Mouse (Mus musculus): ENCODE data around the gene Polk. TPM values are rescaled to one million over a fixed set of nuclear protein-coding genes. Genes with fewer than 3 reads are reported as not detected.

Gene Polk
- total and polyA plus RNA-seq, 2 experiments from 2014 or later, result 4.0 to 4.4 TPM

DNA sequence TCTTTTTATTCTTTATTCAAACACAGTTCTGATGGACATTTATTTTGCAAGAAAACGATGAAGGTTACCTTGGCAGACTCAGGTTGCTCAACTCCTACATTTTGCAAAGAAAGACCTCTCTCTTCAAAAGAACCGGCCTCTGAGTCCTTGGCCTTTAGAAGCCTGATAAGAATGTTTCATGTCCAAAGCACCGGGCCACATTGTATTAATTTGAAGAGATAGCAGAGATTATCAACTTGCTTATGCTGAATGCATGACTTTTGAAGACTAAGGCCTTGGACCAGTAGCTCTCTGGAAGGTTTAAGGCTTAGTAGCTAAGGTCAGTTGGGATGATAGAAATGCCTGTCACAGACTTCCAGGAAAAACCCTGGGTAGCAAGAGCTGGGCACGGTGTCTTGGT lies 65.2 kb downstream of the Polk start:
- 94% methylated on average over 4 of the region's 4 CpGs for WGBS
- Histone ChIP-seq H3K36me3 (ENCODE audit: insufficient read depth, low read length) (no peaks in the 10 kb centered on the region), H3K4me2 (ENCODE audit: low read depth, low read length) (no peak overlapping the region), H3K27ac (no peak overlapping the region), H3K27me3 (ENCODE audit: insufficient read depth, low read length) (no peaks in the 10 kb centered on the region), H3K4me3 (ENCODE audit: low read length) (no peak overlapping the region), H3K9ac (replicated peaks; ENCODE audit: low read length) (no peak overlapping the region), H3K4me1 (ENCODE audit: insufficient read depth, low read length) (no peaks in the 10 kb centered on the region), H3K9me3 (ENCODE audit: low read length) (no peaks in the 10 kb centered on the region)
- TF ChIP-seq CTCF (IDR thresholded peaks at IDR 0.05; ENCODE audit: low read depth), result no peak
- DNase-seq (ENCODE audit: low spot score) (no peak), ATAC-seq (no peak)

DNA sequence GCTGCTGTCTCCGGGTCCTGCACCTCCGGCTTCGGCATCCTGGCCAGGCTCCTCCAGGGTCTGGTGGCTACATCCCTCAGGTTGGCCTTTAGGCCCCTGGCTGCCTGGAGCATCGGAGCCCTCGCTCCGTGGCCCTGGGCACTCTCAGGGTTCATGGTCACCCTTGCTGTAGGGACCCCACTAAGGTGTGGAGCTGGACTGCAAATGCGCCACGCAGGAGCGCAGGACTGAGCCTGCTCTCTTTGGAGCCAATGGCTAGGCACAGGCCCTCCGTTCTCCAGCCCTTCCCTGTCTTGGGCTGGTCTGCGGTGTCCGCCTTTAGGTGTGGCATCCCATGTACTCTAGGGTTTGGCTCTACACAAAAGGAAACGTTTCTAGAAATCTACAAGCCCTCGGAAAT lies 71.4 kb downstream of the Polk start, which contains the start of gene Ankdd1b:
Gene Ankdd1b, minus strand, starts transcription at position 242 of the 400 bp plus-strand sequence.
- DNase-seq (ENCODE audit: low spot score) (no peak), ATAC-seq (no peak)
- no peaks in the 10 kb centered on the region for H3K4me1 ChIP-seq (ENCODE audit: insufficient read depth, low read length)
- TF ChIP-seq CTCF (IDR thresholded peaks at IDR 0.05; ENCODE audit: low read depth), result no peak
- H3K9me3 ChIP-seq (ENCODE audit: low read length), result no peaks in the 10 kb centered on the region
- 87% methylated on average over 14 of the region's 14 CpGs for WGBS
- no peak within 1 kb of the TSS for H3K4me3 ChIP-seq (ENCODE audit: low read length)
- H3K27ac ChIP-seq, result no peak within 1 kb of the TSS
- H3K27me3 ChIP-seq (ENCODE audit: insufficient read depth, low read length), result no peaks in the 10 kb centered on the region
- H3K9ac ChIP-seq (replicated peaks; ENCODE audit: low read length), result no peak within 1 kb of the TSS
- no peak within 1 kb of the TSS for H3K4me2 ChIP-seq (ENCODE audit: low read depth, low read length)
- H3K36me3 ChIP-seq (ENCODE audit: insufficient read depth, low read length), result no peaks in the 10 kb centered on the region

DNA sequence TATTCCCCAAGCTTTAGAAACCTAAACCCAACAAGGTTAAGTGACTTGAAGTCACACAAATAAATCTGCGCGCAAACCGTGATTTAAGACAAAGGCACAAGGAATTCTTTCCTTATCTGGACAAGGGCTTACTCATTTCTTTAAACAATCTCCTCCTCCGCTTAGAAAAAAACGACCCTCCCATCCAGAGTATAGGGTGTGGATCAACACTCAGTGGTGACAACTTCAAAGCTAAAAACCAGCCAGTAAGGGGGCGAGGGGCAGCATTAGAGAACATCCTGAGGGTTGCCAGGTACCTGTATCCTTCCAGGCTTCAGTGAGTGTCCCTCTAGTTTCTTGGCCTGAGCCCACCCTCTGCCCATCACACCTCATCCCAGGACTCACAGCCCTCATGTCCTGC lies 71.8 kb downstream of the Polk start:
- no peak for DNase-seq (ENCODE audit: low spot score)
- no peaks in the 10 kb centered on the region for H3K27me3 ChIP-seq (ENCODE audit: insufficient read depth, low read length)
- no peak overlapping the region for H3K27ac ChIP-seq
- no peak for TF ChIP-seq CTCF (IDR thresholded peaks at IDR 0.05; ENCODE audit: low read depth)
- H3K4me3 ChIP-seq (ENCODE audit: low read length), result no peak overlapping the region
- 91% methylated on average over 6 of the region's 6 CpGs for WGBS
- no peak overlapping the region for H3K9ac ChIP-seq (replicated peaks; ENCODE audit: low read length)
- no peaks in the 10 kb centered on the region for H3K9me3 ChIP-seq (ENCODE audit: low read length)
- H3K4me1 ChIP-seq (ENCODE audit: insufficient read depth, low read length), result no peaks in the 10 kb centered on the region
- H3K36me3 ChIP-seq (ENCODE audit: insufficient read depth, low read length), result no peaks in the 10 kb centered on the region
- no peak overlapping the region for H3K4me2 ChIP-seq (ENCODE audit: low read depth, low read length)
- ATAC-seq, result no peak

DNA sequence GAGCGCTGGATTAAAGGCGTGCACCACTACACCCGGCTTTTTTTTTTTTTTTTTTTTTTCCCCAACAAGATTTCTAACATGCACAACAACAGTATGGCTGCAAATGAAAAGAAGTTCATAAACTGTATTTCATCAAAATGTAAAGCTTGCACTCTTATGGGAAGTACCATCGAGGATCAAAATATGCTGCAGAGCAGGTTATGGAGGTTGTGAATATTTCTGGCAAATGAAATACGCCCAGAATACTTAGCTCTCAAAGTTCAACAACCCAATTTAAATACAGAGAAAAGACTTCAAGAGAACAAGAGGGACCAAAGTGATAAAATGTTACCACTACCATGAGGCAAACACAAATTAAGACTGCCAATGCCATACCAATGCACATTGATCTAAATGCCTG lies 73.7 kb downstream of the Polk start:
- no peaks in the 10 kb centered on the region for H3K36me3 ChIP-seq (ENCODE audit: insufficient read depth, low read length)
- no peak for TF ChIP-seq CTCF (IDR thresholded peaks at IDR 0.05; ENCODE audit: low read depth)
- WGBS, result 90% methylated on average over 5 of the region's 5 CpGs

DNA sequence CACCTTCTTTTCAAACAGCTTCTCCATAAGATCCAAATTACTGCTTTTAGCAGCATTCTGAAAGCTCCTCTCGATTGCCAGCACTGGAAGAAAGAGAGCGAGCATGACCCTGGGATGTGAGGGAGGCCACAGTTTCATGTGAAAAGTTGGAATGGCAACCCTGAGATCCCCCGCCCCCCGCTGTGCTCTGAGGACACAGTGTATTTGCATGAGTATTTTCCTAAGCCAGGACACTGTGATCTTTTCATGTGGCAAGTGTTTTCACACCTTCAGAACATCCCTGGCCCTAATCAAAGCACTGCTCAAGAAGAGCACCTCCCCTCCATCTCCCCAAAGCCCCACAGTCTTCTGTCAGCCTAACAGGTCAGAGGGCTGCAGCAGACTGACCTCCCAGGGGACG lies 77.1 kb downstream of the Polk start:
- WGBS, result 53% methylated on average over 5 of the region's 5 CpGs
- Histone ChIP-seq H3K4me3 (ENCODE audit: low read length) (no peak overlapping the region), H3K27me3 (ENCODE audit: insufficient read depth, low read length) (no peaks in the 10 kb centered on the region), H3K4me1 (ENCODE audit: insufficient read depth, low read length) (no peaks in the 10 kb centered on the region), H3K9me3 (ENCODE audit: low read length) (no peaks in the 10 kb centered on the region), H3K36me3 (ENCODE audit: insufficient read depth, low read length) (no peaks in the 10 kb centered on the region), H3K4me2 (ENCODE audit: low read depth, low read length) (no peak overlapping the region), H3K9ac (replicated peaks; ENCODE audit: low read length) (no peak overlapping the region), H3K27ac (no peak overlapping the region)
- DNase-seq (ENCODE audit: low spot score) (no peak), ATAC-seq (no peak)
- no peak for TF ChIP-seq CTCF (IDR thresholded peaks at IDR 0.05; ENCODE audit: low read depth)

More for the DNA sequence above, 73.7 kb downstream of the Polk start:
- no peak for DNase-seq (ENCODE audit: low spot score)
- H3K27ac ChIP-seq, result no peak overlapping the region
- ATAC-seq, result no peak
- H3K4me2 ChIP-seq (ENCODE audit: low read depth, low read length), result no peak overlapping the region
- no peak overlapping the region for H3K9ac ChIP-seq (replicated peaks; ENCODE audit: low read length)
- no peaks in the 10 kb centered on the region for H3K4me1 ChIP-seq (ENCODE audit: insufficient read depth, low read length)
- H3K27me3 ChIP-seq (ENCODE audit: insufficient read depth, low read length), result no peaks in the 10 kb centered on the region
- H3K4me3 ChIP-seq (ENCODE audit: low read length), result no peak overlapping the region
- H3K9me3 ChIP-seq (ENCODE audit: low read length), result no peaks in the 10 kb centered on the region

DNA sequence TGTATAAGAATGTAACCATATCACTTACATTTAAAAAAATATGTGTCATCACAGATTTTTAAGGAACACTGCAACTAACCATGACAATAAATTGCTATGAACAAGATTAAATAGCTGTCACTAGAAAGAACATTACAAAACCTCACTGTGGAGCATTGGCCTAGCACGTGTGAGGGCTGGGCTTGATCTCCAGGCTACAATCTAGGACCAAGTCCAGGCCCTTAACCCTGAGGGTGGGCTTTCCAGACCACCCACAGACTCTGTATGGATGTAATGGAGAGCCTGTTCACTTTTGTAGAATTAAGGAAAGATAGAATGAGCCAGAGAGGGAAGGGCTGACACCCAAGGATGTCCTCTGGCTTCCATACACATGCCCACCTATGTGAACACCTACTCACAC lies 79.7 kb downstream of the Polk start:
- Histone ChIP-seq H3K27me3 (ENCODE audit: insufficient read depth, low read length) (no peaks in the 10 kb centered on the region), H3K4me3 (ENCODE audit: low read length) (no peak overlapping the region), H3K9ac (replicated peaks; ENCODE audit: low read length) (no peak overlapping the region), H3K4me1 (ENCODE audit: insufficient read depth, low read length) (no peaks in the 10 kb centered on the region), H3K27ac (no peak overlapping the region), H3K4me2 (ENCODE audit: low read depth, low read length) (no peak overlapping the region), H3K9me3 (ENCODE audit: low read length) (no peaks in the 10 kb centered on the region), H3K36me3 (ENCODE audit: insufficient read depth, low read length) (no peaks in the 10 kb centered on the region)
- ATAC-seq (no peak), DNase-seq (ENCODE audit: low spot score) (no peak)
- no peak for TF ChIP-seq CTCF (IDR thresholded peaks at IDR 0.05; ENCODE audit: low read depth)
- 81% methylated on average over 1 of the region's 1 CpGs for WGBS

DNA sequence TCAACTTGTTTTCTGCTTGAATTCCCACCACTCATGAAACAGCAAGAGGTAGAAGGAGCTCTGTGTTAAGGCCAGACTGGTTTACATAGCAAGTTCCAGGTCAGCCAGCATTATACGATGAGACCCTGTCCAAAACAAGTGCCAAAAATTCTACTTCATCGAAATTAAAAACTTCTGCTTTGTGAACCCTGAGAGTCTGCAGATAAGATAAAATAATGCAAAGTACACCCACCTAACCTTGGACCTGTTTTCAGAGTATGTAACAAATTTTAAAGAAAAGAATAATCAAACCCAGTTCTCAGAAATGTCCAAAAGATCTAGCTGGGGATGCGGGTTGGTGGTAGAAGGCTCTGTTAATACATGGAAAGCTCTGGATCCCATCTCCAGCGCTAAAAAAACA lies 83.8 kb downstream of the Polk start:
- H3K27me3 ChIP-seq (ENCODE audit: insufficient read depth, low read length), result no peaks in the 10 kb centered on the region
- no peaks in the 10 kb centered on the region for H3K9me3 ChIP-seq (ENCODE audit: low read length)
- DNase-seq (ENCODE audit: low spot score) (no peak), ATAC-seq (no peak)
- no peak for TF ChIP-seq CTCF (IDR thresholded peaks at IDR 0.05; ENCODE audit: low read depth)
- H3K4me3 ChIP-seq (ENCODE audit: low read length), result no peak overlapping the region
- no peak overlapping the region for H3K27ac ChIP-seq
- no peaks in the 10 kb centered on the region for H3K4me1 ChIP-seq (ENCODE audit: insufficient read depth, low read length)
- no peak overlapping the region for H3K4me2 ChIP-seq (ENCODE audit: low read depth, low read length)
- H3K9ac ChIP-seq (replicated peaks; ENCODE audit: low read length), result no peak overlapping the region
- 84% methylated on average over 4 of the region's 4 CpGs for WGBS
- H3K36me3 ChIP-seq (ENCODE audit: insufficient read depth, low read length), result no peaks in the 10 kb centered on the region
